Mouse (Mus musculus) erythroblast, embryonic 14.5 days (primary cell): ENCODE results near the gene Hoxa2.

Experiments used
- GATA1 ChIP-seq: IDR thresholded peaks from 2 replicates; pipeline ENCODE4 v1.6.1; 2012; ENCODE audit warnings: low read length, inconsistent platforms, mixed read lengths
- TAL1 ChIP-seq: IDR thresholded peaks from 3 replicates; pipeline ENCODE4 v1.6.1; 2012; ENCODE audit warnings: low read length, inconsistent platforms, mixed read lengths

- no peak for TF ChIP-seq GATA1
- no peak for TF ChIP-seq TAL1
Observed at GRCm38 (mm10) chr6:52170166-52170897, 5.7 kb upstream of the Hoxa2 start.
